Mouse (Mus musculus) embryo, embryonic 11.5 days (tissue): ENCODE measurements around the gene Hyal2.
A peak's percentile ranks its signal among the peaks of the same experiment; 100 is the strongest.

ENCODE experiments used
- DNase-seq: peaks from one replicate; pipeline ENCODE4 v3.0.0-alpha.2; 2012; ENCODE audit warnings: low read depth, low spot score

Gene Hyal2

GRCm38 (mm10) chr9:107611456-107612190, 43.9 kb downstream of the Hyal2 start:
- no peak for DNase-seq

GRCm38 (mm10) chr9:107612191-107612944, 44.6 kb downstream of the Hyal2 start:
- DNase-seq: peak; percentile 98

- DNase-seq: no peak
These were observed 45.3 kb downstream of the Hyal2 start for GRCm38 (mm10) chr9:107612945-107613569.

DNA sequence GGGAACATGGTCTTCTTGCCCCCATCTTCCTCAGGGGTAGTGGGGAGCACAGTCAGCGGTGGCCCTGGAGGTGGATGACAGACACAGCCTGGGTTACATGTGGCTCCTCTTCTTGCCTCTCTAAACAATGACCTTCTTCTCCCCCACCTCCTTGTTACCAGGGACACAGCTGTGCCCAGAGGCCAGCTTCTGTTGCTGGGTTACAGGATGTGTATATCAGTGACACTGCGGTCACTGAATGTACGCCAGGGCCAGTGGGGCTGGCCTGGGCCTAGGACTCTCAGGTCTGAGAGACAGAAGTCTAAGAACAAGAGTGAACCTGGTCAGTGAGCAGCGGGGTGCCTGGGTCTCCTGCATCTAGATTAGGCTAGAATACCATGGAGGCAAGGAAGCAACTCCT, 47.3 kb downstream of the Hyal2 start:
- DNase-seq: no peak

- DNase-seq: no peak
These were observed 49.7 kb downstream of the Hyal2 start for GRCm38 (mm10) chr9:107617461-107617860.

- DNase-seq: no peak
These were observed 50.4 kb downstream of the Hyal2 start for GRCm38 (mm10) chr9:107618098-107618497.

DNA sequence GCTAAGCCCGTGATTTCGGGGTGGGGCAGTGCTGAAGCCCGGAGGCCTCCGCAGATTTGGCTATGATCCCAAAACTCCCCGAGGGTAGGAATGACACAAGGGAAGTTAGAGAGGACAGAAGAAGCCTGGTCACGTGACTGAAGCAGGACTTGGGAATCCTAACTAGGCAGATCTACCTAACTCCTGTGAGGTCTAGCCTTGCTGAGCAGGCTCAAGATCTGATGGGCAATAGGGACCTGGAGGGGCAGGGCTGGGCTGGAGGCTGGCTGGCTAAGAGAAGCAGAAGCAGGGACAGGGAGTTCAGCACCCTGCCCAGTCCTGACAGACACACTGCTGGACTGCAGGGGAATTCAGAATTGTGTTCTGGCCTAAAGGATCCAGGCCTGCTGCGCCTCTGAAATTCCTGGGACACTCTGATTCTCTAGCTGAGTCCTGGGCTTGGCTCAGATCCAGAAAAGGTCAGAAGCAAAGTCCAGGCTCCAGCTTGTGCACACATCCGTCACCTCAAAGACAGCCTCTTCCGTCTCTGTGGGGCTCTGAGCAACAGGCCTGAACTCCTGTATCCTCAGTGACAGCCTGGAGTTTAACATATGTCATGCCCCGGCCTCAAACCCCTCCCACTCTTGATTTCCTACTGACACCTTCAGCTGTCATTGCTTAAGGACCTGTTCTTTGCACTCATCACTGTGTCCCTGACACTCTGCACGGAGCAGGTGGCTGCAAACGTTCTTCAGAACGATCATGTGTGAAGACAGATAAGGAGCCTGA, 51.2 kb downstream of the Hyal2 start:
- DNase-seq: no peak

DNA sequence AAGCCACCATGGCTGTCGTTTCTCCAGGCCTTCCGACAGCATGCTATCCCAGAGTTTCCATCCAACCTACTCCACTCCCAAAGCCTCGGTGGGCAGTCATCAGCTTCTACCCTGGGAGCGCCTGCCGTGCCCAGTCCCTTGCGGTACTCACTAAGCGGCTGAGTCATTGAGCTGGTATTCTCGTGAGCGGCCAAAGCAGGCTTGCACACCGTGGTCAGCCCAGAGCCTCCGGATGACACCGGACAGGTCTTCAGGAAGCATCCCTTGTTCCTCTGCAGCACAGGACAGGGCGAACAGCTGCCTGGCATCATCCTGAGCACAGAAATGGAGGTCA, 51.8 kb downstream of the Hyal2 start:
- DNase-seq: no peak

DNA sequence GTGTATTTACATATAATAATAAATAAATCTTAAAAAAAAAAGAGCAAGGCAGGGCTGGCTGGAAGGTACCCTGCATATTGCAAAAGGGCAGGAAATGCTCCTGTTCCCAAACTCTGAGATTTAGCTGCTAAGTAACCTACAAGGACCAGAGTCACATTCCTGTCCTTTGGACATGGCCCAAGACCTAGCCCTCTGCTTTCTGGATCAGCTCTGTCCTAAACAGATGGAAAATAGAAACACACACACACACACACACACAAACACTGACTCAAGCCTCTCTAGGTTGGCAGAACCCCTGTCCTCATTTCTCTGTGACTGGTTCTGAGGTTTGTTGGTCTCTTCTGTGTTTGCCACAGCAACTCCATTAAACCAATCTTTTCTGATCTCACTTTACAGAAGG, 53.2 kb downstream of the Hyal2 start:
- no peak for DNase-seq
